Mouse (Mus musculus): ENCODE measurements around the gene Kiss1r. TPM values are rescaled to one million over a fixed set of nuclear protein-coding genes. Genes with fewer than 3 reads are reported as not detected.

The Kiss1r gene
- polyA plus RNA-seq, 1 experiment from 2014 or later: 1.4 TPM

- Histone ChIP-seq H3K4me1 (peaks cover 7% of the 10 kb centered on the region; the same call in 1 of the 2 replicates), H3K9ac (no peak overlapping the region), H3K4me3 (no peak overlapping the region), H3K36me3 (peaks cover 66% of the 10 kb centered on the region), H3K27ac (no peak overlapping the region), H3K4me2 (replicated peaks) (no peak overlapping the region), H3K9me3 (no peaks in the 10 kb centered on the region), H3K27me3 (peaks cover 19% of the 10 kb centered on the region; the same call in 1 of the 2 replicates)
- WGBS: 90% methylated on average over 5 of the region's 5 CpGs
- ATAC-seq (ENCODE audit: insufficient number of reproducible peaks, insufficient read depth, low FRiP score, low TSS enrichment): no peak
These were observed 50.2 kb downstream of the Kiss1r start for GRCm38 (mm10) chr10:79966886-79967400.

DNA sequence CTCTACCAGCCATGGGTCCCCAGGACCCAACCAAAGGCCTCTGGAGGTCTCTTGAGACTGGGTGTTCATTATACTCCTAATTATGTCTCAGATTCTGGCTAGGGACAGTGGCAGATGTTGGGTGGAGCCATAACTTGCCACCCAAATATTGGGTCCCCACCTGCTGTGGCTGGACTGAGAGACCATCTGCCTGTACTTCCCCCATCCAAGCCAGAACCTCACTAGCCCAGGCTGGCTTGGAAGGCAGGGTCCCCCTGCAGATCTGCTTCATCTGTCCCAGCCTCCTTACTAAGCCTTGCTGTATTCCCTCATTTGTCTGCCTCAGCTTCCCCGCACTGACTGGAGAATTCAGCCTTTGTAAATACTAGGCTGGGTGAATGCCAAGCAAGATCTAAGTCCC is 51.4 kb downstream of the Kiss1r start:
- peaks cover 19% of the 10 kb centered on the region; the same call in 1 of the 2 replicates for H3K27me3 ChIP-seq

DNA sequence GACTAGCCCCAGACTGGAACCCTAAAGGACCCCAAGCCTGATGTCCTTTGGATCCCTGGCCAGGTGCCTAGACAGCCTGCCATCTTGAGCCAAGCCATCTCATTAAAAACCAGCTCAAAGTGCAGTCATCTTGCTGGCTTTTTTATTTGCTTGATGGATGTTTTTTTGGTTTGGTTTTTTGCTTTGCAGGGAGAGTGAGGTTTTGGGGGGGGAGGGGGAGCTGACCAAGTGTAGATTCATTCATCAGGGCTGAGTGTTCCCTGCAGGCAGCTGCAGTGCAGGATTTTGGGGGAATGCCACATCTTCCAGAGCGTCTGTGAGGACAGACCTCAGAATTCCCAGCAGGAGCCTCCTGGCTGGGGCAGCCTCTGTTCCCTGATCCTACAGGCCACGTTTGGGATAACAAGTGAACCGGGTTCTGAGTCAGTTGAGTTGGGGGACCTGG is 52.4 kb downstream of the Kiss1r start:
- Histone ChIP-seq H3K4me2 (replicated peaks) (no peak overlapping the region), H3K4me3 (no peak overlapping the region), H3K27ac (no peak overlapping the region), H3K27me3 (peaks cover 19% of the 10 kb centered on the region; the same call in 1 of the 2 replicates), H3K9me3 (no peaks in the 10 kb centered on the region), H3K9ac (no peak overlapping the region; the same call in 1 of the 2 replicates), H3K36me3 (peaks cover 46% of the 10 kb centered on the region), H3K4me1 (peaks cover 7% of the 10 kb centered on the region; the same call in 1 of the 2 replicates)
- ATAC-seq (ENCODE audit: insufficient number of reproducible peaks, insufficient read depth, low FRiP score, low TSS enrichment): no peak
- WGBS: 12% methylated on average over 3 of the region's 3 CpGs

More for the DNA sequence above, 51.4 kb downstream of the Kiss1r start:
- Histone ChIP-seq H3K4me2 (replicated peaks) (no peak overlapping the region), H3K9me3 (no peaks in the 10 kb centered on the region), H3K4me1 (peaks cover 7% of the 10 kb centered on the region; the same call in 1 of the 2 replicates), H3K4me3 (no peak overlapping the region), H3K36me3 (peaks cover 54% of the 10 kb centered on the region), H3K27ac (no peak overlapping the region), H3K9ac (no peak overlapping the region)
- WGBS: 94% methylated on average over 1 of the region's 1 CpGs
- ATAC-seq (ENCODE audit: insufficient number of reproducible peaks, insufficient read depth, low FRiP score, low TSS enrichment): no peak

DNA sequence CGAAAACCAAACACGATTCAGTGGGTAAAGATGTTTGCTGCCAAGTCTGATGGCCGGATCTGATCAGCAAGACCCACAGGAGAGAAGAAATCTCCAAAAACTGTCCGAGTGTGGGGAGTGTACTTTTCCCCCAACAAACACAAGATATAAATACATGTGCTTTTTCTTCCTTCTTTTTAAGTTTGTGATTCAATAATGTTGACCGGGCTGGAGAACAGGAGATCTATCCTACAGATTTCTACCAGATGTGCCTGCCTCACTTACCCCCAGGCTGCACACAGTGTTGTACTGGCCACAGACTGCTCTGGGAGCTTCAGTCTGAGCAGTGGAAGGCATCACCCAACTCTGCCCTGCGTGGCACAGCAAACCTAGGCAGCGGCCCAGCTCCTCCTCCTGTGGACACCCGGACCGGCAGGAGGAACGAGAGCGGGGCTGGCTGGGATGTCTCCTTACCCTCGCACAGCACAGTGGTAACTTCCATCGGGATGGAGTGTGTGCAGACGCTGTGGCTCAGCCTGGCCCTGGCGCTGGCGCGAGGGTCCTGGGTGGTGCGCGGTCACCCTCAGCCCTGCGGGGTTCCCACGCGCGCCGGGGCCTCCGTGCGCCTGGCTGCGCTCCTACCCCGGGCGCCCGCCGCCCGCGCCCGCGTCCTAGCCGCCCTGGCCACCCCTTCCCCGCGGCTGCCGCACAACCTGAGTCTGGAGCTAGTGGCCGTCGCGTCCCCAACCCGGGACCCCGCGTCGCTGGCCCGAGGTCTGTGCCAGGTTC is 53.8 kb downstream of the Kiss1r start, which contains the start of gene Grin3b:
Gene Grin3b, plus strand, starts transcription at position 301 of the 768 bp plus-strand sequence.
- H3K36me3 ChIP-seq: peaks cover 46% of the 10 kb centered on the region
- no peak for ATAC-seq (ENCODE audit: insufficient number of reproducible peaks, insufficient read depth, low FRiP score, low TSS enrichment)
- peak within 1 kb of the TSS; percentile 54 for H3K4me3 ChIP-seq
- no peaks in the 10 kb centered on the region for H3K9me3 ChIP-seq
- H3K9ac ChIP-seq: peak within 1 kb of the TSS; percentile 69
- peak within 1 kb of the TSS; percentile 41; the same call in 1 of the 2 replicates for H3K27ac ChIP-seq
- peaks cover 19% of the 10 kb centered on the region; the same call in 1 of the 2 replicates for H3K27me3 ChIP-seq
- WGBS: 6% methylated on average over 47 of the region's 47 CpGs
- H3K4me2 ChIP-seq (replicated peaks): peak within 1 kb of the TSS; percentile 87
- H3K4me1 ChIP-seq: peaks cover 7% of the 10 kb centered on the region; the same call in 1 of the 2 replicates

DNA sequence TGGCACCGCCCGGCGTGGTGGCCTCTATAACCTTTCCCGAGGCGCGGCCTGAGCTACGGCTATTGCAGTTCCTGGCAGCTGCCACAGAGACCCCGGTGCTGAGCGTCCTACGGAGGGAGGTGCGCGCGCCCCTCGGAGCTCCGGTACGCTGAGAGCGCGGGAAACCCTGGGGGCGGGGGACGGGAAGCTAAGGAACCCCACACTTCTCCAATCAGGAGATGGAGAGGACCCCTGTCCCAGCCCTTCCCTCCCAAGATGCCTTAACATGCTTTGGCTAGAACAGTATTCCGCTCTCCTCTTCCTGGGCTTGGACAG is 54.4 kb downstream of the Kiss1r start:
- 3% methylated on average over 21 of the region's 21 CpGs for WGBS
- Histone ChIP-seq H3K4me1 (peaks cover 7% of the 10 kb centered on the region; the same call in 1 of the 2 replicates), H3K36me3 (peaks cover 46% of the 10 kb centered on the region), H3K9me3 (no peaks in the 10 kb centered on the region), H3K4me3 (peak overlapping the region; percentile 54), H3K27me3 (peaks cover 19% of the 10 kb centered on the region; the same call in 1 of the 2 replicates), H3K4me2 (replicated peaks) (peak overlapping the region; percentile 87), H3K9ac (peak overlapping the region; percentile 69), H3K27ac (peak overlapping the region; percentile 41; the same call in 1 of the 2 replicates)
- no peak for ATAC-seq (ENCODE audit: insufficient number of reproducible peaks, insufficient read depth, low FRiP score, low TSS enrichment)

Other genes starting within 250 kb of the Kiss1r start
- 66.1 and 68.6 TPM in 2 replicates for gene Tpgs1, start 247.6 kb upstream of the Kiss1r start, polyA plus RNA-seq (2016; fragmentation: Nextera tagmentation; extraction: Ambion mirVana)
- 137 and 146 TPM in 2 replicates for gene Cdc34, start 234.8 kb upstream of the Kiss1r start, polyA plus RNA-seq (2016; fragmentation: Nextera tagmentation; extraction: Ambion mirVana)
- 0.55 and 1.5 TPM in 2 replicates for gene Gzmm, start 228.0 kb upstream of the Kiss1r start, polyA plus RNA-seq (2016; fragmentation: Nextera tagmentation; extraction: Ambion mirVana)
- gene Bsg, start 212.5 kb upstream of the Kiss1r start, polyA plus RNA-seq (2016; fragmentation: Nextera tagmentation; extraction: Ambion mirVana): 689 and 691 TPM in 2 replicates
- 0.06 and 0.08 TPM in 2 replicates for gene Hcn2, start 200.3 kb upstream of the Kiss1r start, polyA plus RNA-seq (2016; fragmentation: Nextera tagmentation; extraction: Ambion mirVana)
- gene Polrmt, start 170.4 kb upstream of the Kiss1r start, polyA plus RNA-seq (2016; fragmentation: Nextera tagmentation; extraction: Ambion mirVana): 49.6 and 54.0 TPM in 2 replicates
- 0.33 and 0.65 TPM in 2 replicates for gene Fgf22, start 161.9 kb upstream of the Kiss1r start, polyA plus RNA-seq (2016; fragmentation: Nextera tagmentation; extraction: Ambion mirVana)
- 109 and 111 TPM in 2 replicates for gene Rnf126, start 150.0 kb upstream of the Kiss1r start, polyA plus RNA-seq (2016; fragmentation: Nextera tagmentation; extraction: Ambion mirVana)
- 3.5 and 3.7 TPM in 2 replicates for gene Fstl3, start 139.7 kb upstream of the Kiss1r start, polyA plus RNA-seq (2016; fragmentation: Nextera tagmentation; extraction: Ambion mirVana)
- 0.06 TPM in 1 of 2 replicates, not detected in the other for gene Prss57, start 126.0 kb upstream of the Kiss1r start, polyA plus RNA-seq (2016; fragmentation: Nextera tagmentation; extraction: Ambion mirVana)
- 132 and 142 TPM in 2 replicates for gene Palm, start 123.4 kb upstream of the Kiss1r start, polyA plus RNA-seq (2016; fragmentation: Nextera tagmentation; extraction: Ambion mirVana)
- 2.0 and 3.1 TPM in 2 replicates for gene Misp, start 96.0 kb upstream of the Kiss1r start, polyA plus RNA-seq (2016; fragmentation: Nextera tagmentation; extraction: Ambion mirVana)
- 352 and 363 TPM in 2 replicates for gene Ptbp1, start 62.5 kb upstream of the Kiss1r start, polyA plus RNA-seq (2016; fragmentation: Nextera tagmentation; extraction: Ambion mirVana)
- 10.1 and 11.3 TPM in 2 replicates for gene Prtn3, start 42.5 kb upstream of the Kiss1r start, polyA plus RNA-seq (2016; fragmentation: Nextera tagmentation; extraction: Ambion mirVana)
- 169 and 181 TPM in 2 replicates for gene Plppr3, start 42.3 kb upstream of the Kiss1r start, polyA plus RNA-seq (2016; fragmentation: Nextera tagmentation; extraction: Ambion mirVana)
- gene Elane, start 30.7 kb upstream of the Kiss1r start, polyA plus RNA-seq (2016; fragmentation: Nextera tagmentation; extraction: Ambion mirVana): 0.33 and 0.55 TPM in 2 replicates
- gene Cfd, start 26.1 kb upstream of the Kiss1r start, polyA plus RNA-seq (2016; fragmentation: Nextera tagmentation; extraction: Ambion mirVana): not detected in 2 replicates
- gene Med16, start 8.0 kb upstream of the Kiss1r start, polyA plus RNA-seq (2016; fragmentation: Nextera tagmentation; extraction: Ambion mirVana): 60.4 and 60.9 TPM in 2 replicates
- 5.0 and 18.8 TPM in 2 replicates for gene Gm26602, start 6.1 kb upstream of the Kiss1r start, polyA plus RNA-seq (2016; fragmentation: Nextera tagmentation; extraction: Ambion mirVana)
- 159 and 166 TPM in 2 replicates for gene R3hdm4, start 4.2 kb downstream of the Kiss1r start, polyA plus RNA-seq (2016; fragmentation: Nextera tagmentation; extraction: Ambion mirVana)
- gene Arid3a, start 10.1 kb downstream of the Kiss1r start, polyA plus RNA-seq (2016; fragmentation: Nextera tagmentation; extraction: Ambion mirVana): 4.9 and 6.6 TPM in 2 replicates
- gene Wdr18, start 43.2 kb downstream of the Kiss1r start, polyA plus RNA-seq (2016; fragmentation: Nextera tagmentation; extraction: Ambion mirVana): 118 and 120 TPM in 2 replicates
- gene Grin3b, start 53.7 kb downstream of the Kiss1r start, polyA plus RNA-seq (2016; fragmentation: Nextera tagmentation; extraction: Ambion mirVana): 0.50 and 0.92 TPM in 2 replicates
- gene Tmem259, start 67.4 kb downstream of the Kiss1r start, polyA plus RNA-seq (2016; fragmentation: Nextera tagmentation; extraction: Ambion mirVana): 24.3 and 25.9 TPM in 2 replicates
- 311 and 313 TPM in 2 replicates for gene Cnn2, start 71.6 kb downstream of the Kiss1r start, polyA plus RNA-seq (2016; fragmentation: Nextera tagmentation; extraction: Ambion mirVana)
- gene Abca7, start 79.5 kb downstream of the Kiss1r start, polyA plus RNA-seq (2016; fragmentation: Nextera tagmentation; extraction: Ambion mirVana): 2.6 and 3.9 TPM in 2 replicates
- 7.1 and 8.1 TPM in 2 replicates for gene Arhgap45, start 99.7 kb downstream of the Kiss1r start, polyA plus RNA-seq (2016; fragmentation: Nextera tagmentation; extraction: Ambion mirVana)
- 227 and 245 TPM in 2 replicates for gene Polr2e, start 122.8 kb downstream of the Kiss1r start, polyA plus RNA-seq (2016; fragmentation: Nextera tagmentation; extraction: Ambion mirVana)
- gene Gpx4, start 130.2 kb downstream of the Kiss1r start, polyA plus RNA-seq (2016; fragmentation: Nextera tagmentation; extraction: Ambion mirVana): 475 and 505 TPM in 2 replicates
- gene Sbno2, start 188.6 kb downstream of the Kiss1r start, polyA plus RNA-seq (2016; fragmentation: Nextera tagmentation; extraction: Ambion mirVana): 15.2 and 16.1 TPM in 2 replicates
- 17.2 and 18.5 TPM in 2 replicates for gene Stk11, start 198.8 kb downstream of the Kiss1r start, polyA plus RNA-seq (2016; fragmentation: Nextera tagmentation; extraction: Ambion mirVana)
- gene Atp5d, start 221.7 kb downstream of the Kiss1r start, polyA plus RNA-seq (2016; fragmentation: Nextera tagmentation; extraction: Ambion mirVana): 457 and 481 TPM in 2 replicates
- 8.4 and 8.5 TPM in 2 replicates for gene Cbarp, start 223.9 kb downstream of the Kiss1r start, polyA plus RNA-seq (2016; fragmentation: Nextera tagmentation; extraction: Ambion mirVana)
- 33.4 and 35.1 TPM in 2 replicates for gene Midn, start 231.3 kb downstream of the Kiss1r start, polyA plus RNA-seq (2016; fragmentation: Nextera tagmentation; extraction: Ambion mirVana)
- 151 and 159 TPM in 2 replicates for gene Cirbp, start 249.0 kb downstream of the Kiss1r start, polyA plus RNA-seq (2016; fragmentation: Nextera tagmentation; extraction: Ambion mirVana)

All from embryonic facial prominence, embryonic 12.5 days (tissue).